Mouse (Mus musculus) stomach, postnatal 0 days (tissue): ENCODE measurements around the gene Ppp1r37. TPM values are rescaled to one million over a fixed set of nuclear protein-coding genes. Genes with fewer than 3 reads are reported as not detected.
A peak's percentile ranks its signal among the peaks of the same experiment; 100 is the strongest.

Source experiments
- ATAC-seq: fragments of 200-750 bp; cut with Nextera tagmentation; 2 replicates; pipeline ENCODE4 v1.8.0; 2017; ENCODE audit not compliant: low FRiP score, low TSS enrichment
- DNase-seq: peaks from one replicate; pipeline ENCODE4 v3.0.0-alpha.2; 2016; ENCODE audit warnings: low spot score
- H3K27ac ChIP-seq: fragments of 300-500 bp; sonication (generic); replicated peaks from 2 replicates; pipeline ENCODE4 v1.5.1; 2014; ENCODE audit warnings: mild to moderate bottlenecking, control low read depth
- H3K27me3 ChIP-seq: fragments of 300-500 bp; sonication (generic); 2 replicates; pipeline ENCODE4 v1.6.1; 2014; ENCODE audit warnings: low read length; ENCODE audit not compliant: control insufficient read depth, insufficient read depth
- H3K36me3 ChIP-seq: fragments of 300-500 bp; sonication (generic); 2 replicates; pipeline ENCODE4 v1.6.1; 2014; ENCODE audit warnings: low read length, mixed read lengths; ENCODE audit not compliant: control insufficient read depth, insufficient read depth
- H3K4me1 ChIP-seq: fragments of 300-500 bp; sonication (generic); replicated peaks from 2 replicates; pipeline ENCODE4 v1.6.1; 2014; ENCODE audit warnings: antibody characterized with exemption; ENCODE audit not compliant: control insufficient read depth, insufficient read depth
- H3K4me2 ChIP-seq: fragments of 300-500 bp; sonication (generic); replicated peaks from 2 replicates; pipeline ENCODE4 v1.6.1; 2014; ENCODE audit warnings: low read depth, mild to moderate bottlenecking, control low read depth, moderate library complexity
- H3K4me3 ChIP-seq: fragments of 300-500 bp; sonication (generic); 2 replicates; pipeline ENCODE4 v1.5.1; 2014; ENCODE audit warnings: low read depth, low read length, control low read depth
- H3K9ac ChIP-seq: fragments of 300-500 bp; sonication (generic); 2 replicates; pipeline ENCODE4 v1.6.1; 2014; ENCODE audit warnings: mild to moderate bottlenecking, low read length, control low read depth, mixed read lengths
- H3K9me3 ChIP-seq: fragments of 300-500 bp; sonication (generic); 2 replicates; pipeline ENCODE4 v1.6.1; 2016; ENCODE audit warnings: low read length; ENCODE audit not compliant: control insufficient read depth
- CTCF ChIP-seq: IDR thresholded peaks from 2 replicates; pipeline ENCODE4 v1.5.1; 2016; ENCODE audit warnings: antibody characterized with exemption, low read depth, mild to moderate bottlenecking, moderate library complexity
- EP300 ChIP-seq: optimal IDR thresholded peaks from 2 replicates; pipeline ENCODE3; 2016; ENCODE audit warnings: antibody characterized with exemption
- WGBS: fragments of 180-500 bp; shearing (Covaris S2); extraction: QIAGEN DNeasy Blood & Tissue Kit; methylation state at CpG from one replicate; pipeline ENCODE4 v1.1.7; 2014; 5-methylcytosine and 5-hydroxymethylcytosine counted together
- polyA plus RNA-seq: library from polyadenylated mRNA; unstranded; fragments of >200 nt; fragmentation: Nextera tagmentation; extraction: Ambion mirVana; gene quantifications from 2 replicates; pipeline ENCODE4 v1.2.1, GENCODE M21; 2015

The Ppp1r37 gene
- polyA plus RNA-seq, 1 experiment from 2014 or later: 16.5 TPM

- WGBS: 85% methylated on average over 43 of the region's 46 CpGs
- no peak for ATAC-seq
These were observed 23.4 kb upstream of the Ppp1r37 start for GRCm38 (mm10) chr7:19586269-19586668.

GRCm38 (mm10) chr7:19580634-19581033 lies 17.8 kb upstream of the Ppp1r37 start:
- no peak overlapping the region for H3K4me2 ChIP-seq

More at GRCm38 (mm10) chr7:19586269-19586668, 23.4 kb upstream of the Ppp1r37 start:
- Histone ChIP-seq H3K27me3 (no peaks in the 10 kb centered on the region), H3K9me3 (no peaks in the 10 kb centered on the region), H3K4me2 (no peak overlapping the region), H3K27ac (no peak overlapping the region), H3K4me3 (no peak overlapping the region), H3K36me3 (peaks cover 51% of the 10 kb centered on the region), H3K9ac (no peak overlapping the region), H3K4me1 (no peaks in the 10 kb centered on the region)
- DNase-seq: no peak
- TF ChIP-seq EP300: no peak
- TF ChIP-seq CTCF: no peak

GRCm38 (mm10) chr7:19579751-19580150 lies 16.9 kb upstream of the Ppp1r37 start:
- ATAC-seq: no peak
- 87% methylated on average over 10 of the region's 10 CpGs for WGBS
- DNase-seq: no peak
- H3K36me3 ChIP-seq: peaks cover 14% of the 10 kb centered on the region
- peaks cover 7% of the 10 kb centered on the region for H3K4me1 ChIP-seq
- no peaks in the 10 kb centered on the region for H3K27me3 ChIP-seq
- H3K9ac ChIP-seq: no peak overlapping the region
- H3K4me2 ChIP-seq: no peak overlapping the region
- H3K4me3 ChIP-seq: no peak overlapping the region
- no peaks in the 10 kb centered on the region for H3K9me3 ChIP-seq
- TF ChIP-seq CTCF: no peak
- TF ChIP-seq EP300: no peak
- H3K27ac ChIP-seq: peak overlapping the region; percentile 61

More at GRCm38 (mm10) chr7:19580634-19581033, 17.8 kb upstream of the Ppp1r37 start:
- H3K27ac ChIP-seq: peak overlapping the region; percentile 61
- no peak overlapping the region for H3K4me3 ChIP-seq
- H3K9me3 ChIP-seq: no peaks in the 10 kb centered on the region
- H3K9ac ChIP-seq: no peak overlapping the region
- ATAC-seq (peak; percentile 48), DNase-seq (no peak)
- peaks cover 19% of the 10 kb centered on the region for H3K36me3 ChIP-seq
- H3K4me1 ChIP-seq: peaks cover 7% of the 10 kb centered on the region
- no peaks in the 10 kb centered on the region for H3K27me3 ChIP-seq
- TF ChIP-seq CTCF: 0 out of 2 replicates have a peak, but pooled peaks have one; percentile 6
- no peak for TF ChIP-seq EP300
- WGBS: 72% methylated on average over 8 of the region's 8 CpGs

GRCm38 (mm10) chr7:19578436-19578835 lies 15.6 kb upstream of the Ppp1r37 start:
- ATAC-seq: no peak
- peak overlapping the region; percentile 71; the same call in 1 of the 2 replicates for H3K4me2 ChIP-seq
- H3K9ac ChIP-seq: no peak overlapping the region

GRCm38 (mm10) chr7:19577877-19578414 lies 15.1 kb upstream of the Ppp1r37 start:
- Histone ChIP-seq H3K9ac (peak overlapping the region; percentile 52; the same call in 1 of the 2 replicates), H3K27me3 (no peaks in the 10 kb centered on the region), H3K4me2 (peak overlapping the region; percentile 71), H3K4me3 (peak overlapping the region; percentile 42), H3K9me3 (no peaks in the 10 kb centered on the region), H3K4me1 (peaks cover 7% of the 10 kb centered on the region), H3K27ac (peak overlapping the region; percentile 18; the same call in 1 of the 2 replicates), H3K36me3 (no peaks in the 10 kb centered on the region)
- ATAC-seq (no peak), DNase-seq (no peak)
- TF ChIP-seq EP300 (no peak), CTCF (no peak)
- WGBS: 15% methylated on average over 10 of the region's 10 CpGs

More at GRCm38 (mm10) chr7:19578436-19578835, 15.6 kb upstream of the Ppp1r37 start:
- Histone ChIP-seq H3K36me3 (peaks cover under 1% of the 10 kb centered on the region; the same call in 1 of the 2 replicates), H3K27ac (0 out of 2 replicates have a peak overlapping the region, but pooled peaks have one; percentile 18), H3K27me3 (no peaks in the 10 kb centered on the region), H3K4me3 (0 out of 2 replicates have a peak overlapping the region, but pooled peaks have one; percentile 42), H3K4me1 (peaks cover 7% of the 10 kb centered on the region), H3K9me3 (no peaks in the 10 kb centered on the region)
- 57% methylated on average over 4 of the region's 4 CpGs for WGBS
- DNase-seq: no peak
- TF ChIP-seq CTCF (no peak), EP300 (no peak)

GRCm38 (mm10) chr7:19577141-19577852 lies 14.4 kb upstream of the Ppp1r37 start, which contains the start of the genes Zfp296 and Gemin7:
Gene Zfp296, plus strand, starts transcription at chr7:19577287.
Gene Gemin7, minus strand, starts transcription at chr7:19577595.
- Histone ChIP-seq H3K4me2 (peak within 1 kb of the TSS; percentile 71), H3K4me3 (peak within 1 kb of the TSS; percentile 42), H3K9me3 (no peaks in the 10 kb centered on the region), H3K36me3 (no peaks in the 10 kb centered on the region), H3K27me3 (no peaks in the 10 kb centered on the region), H3K4me1 (peaks cover 7% of the 10 kb centered on the region), H3K27ac (peak within 1 kb of the TSS; percentile 30; the same call in 1 of the 2 replicates), H3K9ac (peak within 1 kb of the TSS; percentile 52)
- ATAC-seq (no peak), DNase-seq (peak; percentile 41)
- WGBS: 2% methylated on average over 52 of the region's 56 CpGs
- no peak for TF ChIP-seq EP300
- no peak for TF ChIP-seq CTCF
